Mouse (Mus musculus) ES-E14 (cell line): ENCODE measurements around the gene Iffo1. TPM values are rescaled to one million over a fixed set of nuclear protein-coding genes. Genes with fewer than 3 reads are reported as not detected.

Source experiments
- DNase-seq: peaks from one replicate; pipeline ENCODE4 v3.0.0-alpha.2; 2013; ENCODE audit warnings: low read depth, low spot score
- H3K27ac ChIP-seq: 2 replicates; pipeline ENCODE4 v1.5.1; 2012; ENCODE audit warnings: low read depth, mild to moderate bottlenecking, low read length, moderate library complexity, mixed read lengths; ENCODE audit not compliant: poor library complexity, insufficient read depth, severe bottlenecking
- H3K36me3 ChIP-seq: 2 replicates; pipeline ENCODE4 v1.6.1; 2012; ENCODE audit warnings: mild to moderate bottlenecking, low read length, moderate library complexity, mixed read lengths; ENCODE audit not compliant: control insufficient read depth, poor library complexity, insufficient read depth, severe bottlenecking
- H3K4me1 ChIP-seq, 2 experiments: fragments of 150-350 bp in 1 of 2; sonication (generic) in 1 of 2; 2 replicates each; pipeline ENCODE4 v1.6.1; 2012; ENCODE audit warnings: low read length in 2 of 2, mild to moderate bottlenecking in 1 of 2, mixed read lengths in 1 of 2; ENCODE audit not compliant: control insufficient read depth in 2 of 2, insufficient read depth in 2 of 2, poor library complexity in 1 of 2
- H3K4me3 ChIP-seq, 2 experiments: fragments of 150-350 bp in 1 of 2; sonication (generic) in 1 of 2; 2 replicates each; pipeline ENCODE4 v1.5.1; 2012; ENCODE audit warnings: low read length in 2 of 2, low read depth in 1 of 2, mild to moderate bottlenecking in 1 of 2, mixed read lengths in 1 of 2; ENCODE audit not compliant: insufficient read depth in 1 of 2, poor library complexity in 1 of 2, severe bottlenecking in 1 of 2
- H3K9ac ChIP-seq: 2 replicates; pipeline ENCODE4 v1.6.1; 2012; ENCODE audit warnings: low read depth, mild to moderate bottlenecking, low read length, mixed read lengths; ENCODE audit not compliant: poor library complexity, insufficient read depth, severe bottlenecking
- H3K9me3 ChIP-seq: fragments of 150-350 bp; sonication (generic); 2 replicates; pipeline ENCODE4 v1.6.1; 2012; ENCODE audit warnings: low read depth, mild to moderate bottlenecking, low read length; ENCODE audit not compliant: control insufficient read depth, insufficient read depth
- CHD2 ChIP-seq: IDR thresholded peaks from 2 replicates; pipeline ENCODE4 v1.6.1; 2014; ENCODE audit warnings: mild to moderate bottlenecking, low read depth, low read length, inconsistent platforms
- HCFC1 ChIP-seq: IDR thresholded peaks from 2 replicates; pipeline ENCODE4 v1.6.1; 2012; ENCODE audit warnings: low read length, inconsistent platforms, borderline replicate concordance; ENCODE audit not compliant: insufficient read depth
- MAFK ChIP-seq: IDR thresholded peaks from 2 replicates; pipeline ENCODE4 v1.6.1; 2014; ENCODE audit warnings: mild to moderate bottlenecking, low read depth, low read length, inconsistent platforms; ENCODE audit not compliant: insufficient read depth
- ZC3H11A ChIP-seq: IDR thresholded peaks from 2 replicates; pipeline ENCODE4 v1.6.1; 2012; ENCODE audit warnings: low read depth, mild to moderate bottlenecking, inconsistent platforms, low read length, borderline replicate concordance
- ZNF384 ChIP-seq: IDR thresholded peaks from 2 replicates; pipeline ENCODE4 v1.6.1; 2012; ENCODE audit warnings: low read depth, low read length, inconsistent platforms
- in situ Hi-C, 2 experiments: fragments of 600-800 bp; cut with MboI; formaldehyde crosslinking; loops; one replicate each; pipeline ENCODE4 v1.15.1; 2025; ENCODE audit warnings: low sequenced_read_pairs in 2 of 2, inconsistent platforms in 1 of 2; ENCODE audit not compliant: unreplicated experiment in 2 of 2
- total RNA-seq: library from RNA; depleted of rRNA; stranded (reverse); fragments of 300-350 nt; gene quantifications from 2 replicates; pipeline ENCODE4 v1.2.3, GENCODE M21; 2012

Gene Iffo1
- total RNA-seq, 1 experiment = 15.1 TPM

DNA sequence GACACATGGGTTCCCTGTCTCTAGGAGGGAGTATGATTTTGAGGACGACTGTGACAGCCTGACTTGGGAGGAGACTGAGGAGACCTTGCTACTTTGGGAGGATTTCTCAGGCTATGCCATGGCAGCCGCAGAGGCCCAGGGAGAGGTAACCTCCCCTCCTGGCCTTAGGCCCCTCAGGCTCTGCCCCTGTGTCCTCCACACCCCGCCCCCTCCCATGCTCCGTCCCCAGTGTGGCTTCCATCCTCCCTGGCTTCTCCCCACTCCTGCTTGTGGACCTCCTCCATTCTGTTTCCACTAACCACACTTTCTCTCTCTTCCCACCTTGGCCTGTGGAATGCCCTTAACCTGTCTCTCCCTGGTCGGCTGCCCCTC is 8.0 kb downstream of the Iffo1 start:
- no peak for DNase-seq
- Histone ChIP-seq H3K9ac (no peak overlapping the region), H3K4me3 (no peak overlapping the region), H3K36me3 (peaks cover 2% of the 10 kb centered on the region; the same call in 1 of the 2 replicates), H3K4me1 (peaks cover 4 to 23% of the 10 kb centered on the region in 2 experiments; a peak in 2 of 4 replicates), H3K9me3 (no peaks in the 10 kb centered on the region), H3K27ac (no peak overlapping the region)
- TF ChIP-seq MAFK = no peak
- TF ChIP-seq ZNF384 = no peak
- no peak for TF ChIP-seq CHD2
- no peak for TF ChIP-seq ZC3H11A
- no peak for TF ChIP-seq HCFC1
- in situ Hi-C loops = no loop called here

DNA sequence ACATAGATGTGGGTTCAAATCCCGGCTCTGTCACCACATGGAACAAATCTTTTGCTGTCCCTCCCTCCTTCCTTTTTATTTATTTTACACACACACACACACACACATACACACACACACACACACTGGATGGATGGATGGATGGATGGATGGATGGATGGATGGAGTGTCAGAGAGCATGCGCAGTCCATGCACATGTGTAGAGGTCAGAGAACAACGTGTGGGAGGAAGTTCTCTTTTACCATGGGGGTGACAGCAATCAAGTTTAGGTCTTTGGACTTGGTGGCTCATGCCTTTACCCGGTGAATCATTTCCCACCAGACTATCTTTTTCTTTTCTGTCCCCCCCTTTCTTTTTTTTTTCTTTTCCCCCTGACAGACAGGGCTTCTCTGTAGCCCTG is 8.6 kb downstream of the Iffo1 start:
- TF ChIP-seq ZNF384 (no peak), MAFK (no peak), CHD2 (no peak), ZC3H11A (no peak), HCFC1 (no peak)
- Histone ChIP-seq H3K27ac (no peak overlapping the region), H3K9me3 (no peaks in the 10 kb centered on the region), H3K4me3 (no peak overlapping the region), H3K4me1 (peaks cover 2 to 24% of the 10 kb centered on the region in 2 experiments; a peak in 2 of 4 replicates), H3K9ac (no peak overlapping the region), H3K36me3 (peaks cover 2% of the 10 kb centered on the region; the same call in 1 of the 2 replicates)
- in situ Hi-C loops = no loop called here
- DNase-seq = no peak

DNA sequence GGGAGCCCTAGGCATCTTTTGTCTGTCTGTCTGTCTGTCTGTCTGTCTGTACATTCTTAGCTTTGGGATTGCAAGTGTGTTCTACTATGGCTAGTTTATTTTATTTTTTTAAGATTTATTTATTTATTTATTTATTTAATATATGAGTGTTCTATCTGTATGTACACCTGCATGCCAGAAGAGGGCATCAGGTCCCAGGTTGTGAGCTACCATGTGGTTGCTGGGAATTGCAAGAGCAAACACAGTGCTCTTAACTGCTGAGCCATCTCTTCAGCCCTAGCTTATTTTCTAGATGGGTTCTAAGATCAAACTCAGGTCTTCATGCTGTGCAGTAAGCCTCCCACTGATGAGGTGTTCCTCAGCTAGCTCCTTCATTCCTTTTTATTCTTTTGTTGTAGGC is 9.5 kb downstream of the Iffo1 start:
- Histone ChIP-seq H3K4me1 (peaks cover 0 to 20% of the 10 kb centered on the region in 2 experiments; a peak in 2 of 4 replicates), H3K27ac (no peak overlapping the region), H3K36me3 (peaks cover 6% of the 10 kb centered on the region; the same call in 1 of the 2 replicates), H3K9ac (no peak overlapping the region), H3K4me3 (no peak overlapping the region), H3K9me3 (no peaks in the 10 kb centered on the region)
- no peak for DNase-seq
- TF ChIP-seq ZC3H11A (no peak), ZNF384 (no peak), HCFC1 (no peak), CHD2 (no peak), MAFK (no peak)
- in situ Hi-C loops = no loop called here

DNA sequence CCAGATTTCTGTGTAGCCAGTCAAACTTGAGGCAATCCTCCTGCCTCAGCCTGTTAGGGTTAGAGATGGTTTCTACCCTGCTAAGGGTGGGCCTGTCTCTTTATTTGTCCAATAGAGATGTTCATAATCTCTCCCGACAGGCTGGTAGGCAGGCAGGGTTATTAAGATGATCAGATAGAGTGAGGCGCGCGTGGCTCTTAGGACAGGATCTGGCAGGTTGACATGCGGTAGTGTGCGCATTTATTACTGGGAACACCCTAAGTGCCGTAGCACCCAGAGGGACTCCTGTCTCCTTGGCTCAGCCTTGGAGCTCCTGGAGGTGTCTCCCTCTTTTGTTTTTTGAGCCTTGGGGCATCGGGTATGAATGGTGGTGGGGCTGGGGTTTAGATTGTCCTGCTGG is 10.2 kb downstream of the Iffo1 start:
- in situ Hi-C loops = no loop called here
- DNase-seq = no peak
- Histone ChIP-seq H3K27ac (no peak overlapping the region), H3K9ac (no peak overlapping the region), H3K4me1 (peaks cover 0 to 21% of the 10 kb centered on the region in 2 experiments; a peak in 2 of 4 replicates), H3K36me3 (peaks cover 8% of the 10 kb centered on the region; the same call in 1 of the 2 replicates), H3K4me3 (no peak overlapping the region), H3K9me3 (no peaks in the 10 kb centered on the region)
- no peak for TF ChIP-seq HCFC1
- no peak for TF ChIP-seq ZC3H11A
- TF ChIP-seq CHD2 = no peak

DNA sequence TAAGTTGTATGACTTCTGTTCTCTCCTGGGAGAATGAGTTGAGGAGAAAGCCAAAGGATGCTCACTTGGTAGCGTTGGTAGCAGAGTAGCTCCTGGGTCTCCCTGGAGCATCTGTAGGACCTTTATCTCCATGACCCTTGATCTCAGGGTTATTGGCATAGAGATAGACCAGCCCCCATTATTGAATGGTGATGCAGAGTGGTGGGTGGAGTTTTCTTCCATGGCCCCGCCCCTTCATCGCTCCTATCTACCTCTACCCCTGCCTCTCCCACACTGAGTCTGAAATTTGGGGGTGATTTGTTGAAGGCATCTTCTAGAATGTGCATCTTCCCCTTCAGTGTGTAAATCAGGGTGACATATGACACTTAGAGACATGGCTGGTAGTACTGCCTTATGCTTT is 11.4 kb downstream of the Iffo1 start:
- Histone ChIP-seq H3K4me3 (no peak overlapping the region), H3K9me3 (no peaks in the 10 kb centered on the region), H3K27ac (no peak overlapping the region), H3K9ac (no peak overlapping the region), H3K4me1 (peaks cover 0 to 20% of the 10 kb centered on the region in 2 experiments; a peak in 2 of 4 replicates), H3K36me3 (peaks cover 9% of the 10 kb centered on the region; the same call in 1 of the 2 replicates)
- no peak for DNase-seq
- TF ChIP-seq ZC3H11A (no peak), CHD2 (no peak), HCFC1 (no peak), MAFK (no peak), ZNF384 (no peak)
- in situ Hi-C loops = no loop called here
